Mouse (Mus musculus): ENCODE results near the gene Zc3h4.

DNA sequence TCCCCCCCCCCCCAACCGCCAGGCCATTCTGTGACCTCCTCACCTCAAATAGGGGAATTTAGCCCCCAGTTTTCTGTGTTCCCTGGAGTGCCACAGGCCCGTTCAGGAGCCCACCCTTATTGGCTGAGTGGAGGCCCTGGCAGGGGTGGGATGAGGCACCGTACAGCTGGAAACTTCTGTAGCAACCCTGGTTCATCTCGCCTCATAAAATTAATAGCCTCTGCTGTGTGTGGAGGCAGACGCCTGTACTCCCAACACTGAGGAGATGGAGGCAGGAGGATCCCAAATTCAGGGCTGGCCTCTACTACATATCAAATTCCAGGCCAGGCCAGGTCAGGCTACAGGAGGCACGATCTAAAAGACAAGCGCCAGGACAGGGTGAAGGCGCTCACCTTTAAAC is 73.1 kb downstream of the Zc3h4 start:
- TF ChIP-seq GATA1 (IDR thresholded peaks at IDR 0.05; ENCODE audit: borderline replicate concordance, low read length) (no peak), FLI1 (IDR thresholded peaks at IDR 0.05; ENCODE audit: low read length) (no peak)
